Mouse (Mus musculus): ENCODE measurements at regions not wholly inside any gene's neighbourhood (a gene's known extent, or its start where the extent isn't known, plus 50 kb on each side); places are given as distances from the start of the nearest gene placed in this dataset.

DNA sequence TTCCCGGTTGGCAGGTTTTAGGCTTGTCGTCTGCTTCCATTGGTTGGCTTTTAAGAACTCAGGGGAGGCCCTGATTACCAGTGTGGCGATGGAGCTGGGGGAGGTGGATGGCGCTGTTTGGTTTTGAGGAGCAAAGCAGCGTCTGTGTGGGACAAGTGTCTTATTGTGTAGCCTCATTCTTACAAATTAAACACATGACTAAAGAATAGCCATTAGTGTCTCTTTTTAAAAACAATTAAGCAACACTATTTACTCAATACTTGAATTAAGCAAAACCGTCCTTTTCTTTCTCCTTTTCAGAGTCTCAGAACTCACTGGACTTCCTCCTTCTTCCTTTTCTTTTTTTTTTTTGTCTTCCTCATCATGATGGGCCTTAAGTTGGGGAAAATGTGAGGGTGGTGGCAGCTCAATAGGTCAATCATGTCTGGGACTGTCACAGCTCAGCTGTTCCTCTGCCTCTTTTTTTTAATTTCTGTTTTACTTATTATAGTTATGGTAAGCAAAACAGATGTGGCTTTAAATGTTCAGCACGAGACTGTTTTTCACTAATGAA, 89.1 kb downstream of the Kcnrg start:
- TF ChIP-seq CTCF (IDR thresholded peaks at IDR 0.05; ENCODE audit: low read depth, low read length) (no peak), POLR2A (IDR thresholded peaks at IDR 0.05; ENCODE audit: extremely low read depth, insufficient read depth, low read length) (no peak)

All from liver, adult 2 months (tissue).